Mouse (Mus musculus): ENCODE data around the gene Zc3h7b. TPM values are rescaled to one million over a fixed set of nuclear protein-coding genes. Genes with fewer than 3 reads are reported as not detected.

The Zc3h7b gene
- polyA plus RNA-seq, 1 experiment from 2014 or later, result 13.9 TPM

DNA sequence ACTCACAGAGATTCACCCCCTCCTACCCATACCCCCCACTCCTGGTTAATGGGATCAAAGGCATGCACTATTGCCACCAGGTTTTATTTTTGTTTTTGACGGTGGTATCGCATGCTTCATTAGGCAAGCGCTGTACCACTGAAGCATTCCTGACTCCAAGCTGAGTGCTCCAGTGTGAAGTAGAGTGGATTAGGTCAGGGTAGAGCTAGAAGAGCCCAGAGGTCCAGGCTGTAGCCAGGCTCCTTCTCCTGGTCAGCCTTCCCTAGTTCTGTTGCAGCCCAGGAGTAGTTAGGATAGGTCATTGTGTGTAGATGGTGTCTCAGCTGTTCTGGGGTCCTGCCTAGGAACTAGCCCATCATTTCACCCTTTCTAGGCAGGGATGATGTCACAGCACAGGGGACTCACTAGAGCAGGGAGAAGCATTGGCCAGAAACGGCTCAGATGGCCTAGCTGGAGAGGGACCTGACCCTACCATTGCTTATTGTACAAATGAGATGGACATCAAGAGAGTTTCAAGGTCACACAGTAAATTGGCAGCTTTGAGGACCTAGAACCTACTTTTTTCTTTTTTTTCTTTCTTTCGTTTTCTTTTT, 100.3 kb downstream of the Zc3h7b start:
- ATAC-seq (no peak), DNase-seq (ENCODE audit: low spot score) (no peak)
- Histone ChIP-seq H3K4me1 (ENCODE audit: insufficient read depth, low read depth, low read length) (peaks cover 1% of the 10 kb centered on the region; the same call in 1 of the 2 replicates), H3K4me3 (ENCODE audit: low read depth, low read length) (no peak overlapping the region), H3K9ac (replicated peaks; ENCODE audit: low read depth) (no peak overlapping the region), H3K4me2 (replicated peaks; ENCODE audit: low read depth, low read length) (no peak overlapping the region), H3K9me3 (ENCODE audit: low read length) (no peaks in the 10 kb centered on the region), H3K27me3 (replicated peaks; ENCODE audit: insufficient read depth, low read length) (no peaks in the 10 kb centered on the region), H3K36me3 (ENCODE audit: insufficient read depth, low read length) (peaks cover 7% of the 10 kb centered on the region; the same call in 1 of the 2 replicates), H3K27ac (ENCODE audit: low read length) (no peak overlapping the region)
- WGBS, result 81% methylated on average over 5 of the region's 5 CpGs
- TF ChIP-seq EP300 (IDR thresholded peaks at IDR 0.05), result no peak
- no peak for TF ChIP-seq CTCF (IDR thresholded peaks at IDR 0.05)

GRCm38 (mm10) chr15:81845724-81846123, 100.9 kb downstream of the Zc3h7b start:
- DNase-seq (ENCODE audit: low spot score) (peak; percentile 68), ATAC-seq (peak; percentile 68)
- Histone ChIP-seq H3K9me3 (ENCODE audit: low read length) (no peaks in the 10 kb centered on the region), H3K27ac (ENCODE audit: low read length) (no peak overlapping the region), H3K27me3 (replicated peaks; ENCODE audit: insufficient read depth, low read length) (no peaks in the 10 kb centered on the region), H3K36me3 (ENCODE audit: insufficient read depth, low read length) (peaks cover 10% of the 10 kb centered on the region), H3K4me1 (ENCODE audit: insufficient read depth, low read depth, low read length) (no peaks in the 10 kb centered on the region), H3K9ac (replicated peaks; ENCODE audit: low read depth) (no peak overlapping the region), H3K4me2 (replicated peaks; ENCODE audit: low read depth, low read length) (no peak overlapping the region), H3K4me3 (ENCODE audit: low read depth, low read length) (no peak overlapping the region)
- TF ChIP-seq EP300 (IDR thresholded peaks at IDR 0.05), result no peak
- TF ChIP-seq CTCF (IDR thresholded peaks at IDR 0.05), result no peak
- WGBS, result 25% methylated on average over 4 of the region's 4 CpGs

Other genes with a start within 250 kb of the Zc3h7b start
- gene Ep300, start 159.7 kb upstream of the Zc3h7b start, polyA plus RNA-seq (2015; fragmentation: Nextera tagmentation; extraction: Ambion mirVana), result 8.5 and 10.6 TPM in 2 replicates
- 9.4 and 9.6 TPM in 2 replicates for gene L3mbtl2, start 81.2 kb upstream of the Zc3h7b start, polyA plus RNA-seq (2015; fragmentation: Nextera tagmentation; extraction: Ambion mirVana)
- gene Chadl, start 47.8 kb upstream of the Zc3h7b start, polyA plus RNA-seq (2015; fragmentation: Nextera tagmentation; extraction: Ambion mirVana), result 2.6 and 2.7 TPM in 2 replicates
- gene Rangap1, start 473 bp downstream of the Zc3h7b start, polyA plus RNA-seq (2015; fragmentation: Nextera tagmentation; extraction: Ambion mirVana), result 17.9 and 24.6 TPM in 2 replicates
- gene Tef, start 57.4 kb downstream of the Zc3h7b start, polyA plus RNA-seq (2015; fragmentation: Nextera tagmentation; extraction: Ambion mirVana), result 38.6 and 44.0 TPM in 2 replicates
- 24.8 and 30.0 TPM in 2 replicates for gene Tob2, start 113.7 kb downstream of the Zc3h7b start, polyA plus RNA-seq (2015; fragmentation: Nextera tagmentation; extraction: Ambion mirVana)
- gene Phf5a, start 126.9 kb downstream of the Zc3h7b start, polyA plus RNA-seq (2015; fragmentation: Nextera tagmentation; extraction: Ambion mirVana), result 80.3 and 88.8 TPM in 2 replicates
- gene Aco2, start 127.3 kb downstream of the Zc3h7b start, polyA plus RNA-seq (2015; fragmentation: Nextera tagmentation; extraction: Ambion mirVana), result 89.2 and 90.8 TPM in 2 replicates
- gene Polr3h, start 181.2 kb downstream of the Zc3h7b start, polyA plus RNA-seq (2015; fragmentation: Nextera tagmentation; extraction: Ambion mirVana), result 41.8 and 43.1 TPM in 2 replicates
- gene Csdc2, start 191.7 kb downstream of the Zc3h7b start, polyA plus RNA-seq (2015; fragmentation: Nextera tagmentation; extraction: Ambion mirVana), result 3.8 TPM in 2 replicates
- gene Pmm1, start 215.9 kb downstream of the Zc3h7b start, polyA plus RNA-seq (2015; fragmentation: Nextera tagmentation; extraction: Ambion mirVana), result 22.1 and 23.4 TPM in 2 replicates
- not detected in 2 replicates for gene 1700029P11Rik, start 235.5 kb downstream of the Zc3h7b start, polyA plus RNA-seq (2015; fragmentation: Nextera tagmentation; extraction: Ambion mirVana)
- 19.6 and 24.6 TPM in 2 replicates for gene Xrcc6, start 242.8 kb downstream of the Zc3h7b start, polyA plus RNA-seq (2015; fragmentation: Nextera tagmentation; extraction: Ambion mirVana)

Data from lung, postnatal 0 days (tissue).